Mouse (Mus musculus) layer of hippocampus, adult 11-12 months (tissue): ENCODE measurements around the gene Mypop.

Source experiments
- DNase-seq: peaks from one replicate; pipeline ENCODE4 v3.0.0; 2022; ENCODE audit warnings: low spot score

The Mypop gene

DNA sequence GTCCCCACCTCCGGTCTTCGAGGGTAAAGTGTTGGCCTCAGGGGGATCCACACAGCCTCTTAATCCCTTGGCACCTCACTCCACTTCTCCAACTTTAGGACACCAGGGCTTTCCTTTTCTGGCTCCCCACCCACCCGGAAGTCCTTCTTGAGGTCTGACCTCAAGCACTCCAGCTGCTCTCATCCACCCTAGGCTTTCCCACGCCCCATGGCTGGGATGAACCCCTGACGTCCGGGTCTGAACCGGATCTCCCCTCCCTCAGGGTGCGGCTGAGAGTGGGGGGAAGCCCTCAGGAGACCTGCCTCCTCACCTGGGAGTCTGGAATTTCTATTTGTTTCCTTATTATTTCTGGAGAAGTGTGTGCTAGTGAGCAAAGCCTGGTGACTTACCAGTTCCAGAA, 30.0 kb downstream of the Mypop start:
- DNase-seq: no peak

GRCm38 (mm10) chr7:19022189-19022958, 31.3 kb downstream of the Mypop start:
- no peak for DNase-seq

DNA sequence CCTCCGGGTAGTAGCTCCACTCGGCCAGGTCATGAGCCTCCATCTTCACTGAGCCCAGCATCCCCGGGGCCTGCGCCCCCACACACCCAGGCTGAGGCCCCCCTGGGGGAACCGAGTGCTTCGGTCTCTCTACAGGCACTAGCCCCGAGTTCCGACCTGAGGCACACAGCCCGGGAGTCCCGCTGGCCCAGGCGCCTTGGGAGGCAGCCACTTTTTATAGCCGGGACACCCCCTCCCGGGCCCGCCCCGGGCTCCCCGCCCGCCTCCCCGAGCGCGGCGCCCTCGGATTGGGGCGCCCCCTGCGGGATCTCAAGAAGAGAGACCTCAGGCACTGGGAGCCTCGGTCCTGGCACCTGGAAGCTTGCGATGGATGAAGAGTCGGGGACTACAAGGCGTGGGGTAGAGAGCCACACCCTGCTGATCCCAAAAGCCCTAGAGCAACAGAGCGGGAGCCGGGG, 32.3 kb downstream of the Mypop start, which contains the start of gene Foxa3:
TSS of gene Foxa3 (minus strand) at position 182 of the 458 bp plus-strand sequence.
- DNase-seq: peak; percentile 39

DNA sequence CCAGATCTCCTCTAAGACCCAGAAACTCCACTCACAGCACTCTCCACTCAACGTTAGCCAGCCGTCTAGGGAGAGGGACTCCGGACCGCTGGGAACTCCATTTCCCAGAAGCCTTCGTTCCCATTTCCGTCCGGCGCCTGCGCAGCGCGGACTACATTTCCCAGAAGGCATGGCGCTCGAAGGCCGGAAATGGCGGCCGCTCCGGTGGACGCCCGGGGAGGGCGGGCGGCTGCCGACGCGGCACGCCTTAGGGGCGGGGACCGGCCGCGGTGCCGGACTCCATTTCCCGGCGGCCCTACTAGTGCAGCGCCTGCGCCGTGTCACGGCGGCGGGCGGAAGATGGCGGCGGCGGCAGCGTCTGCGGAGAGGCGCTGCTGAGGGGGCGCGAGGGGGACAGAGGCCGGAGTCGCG, 33.1 kb downstream of the Mypop start, which contains the start of gene Sympk:
TSS of gene Sympk (plus strand) at position 282 of the 411 bp plus-strand sequence.
- peak; percentile 94 for DNase-seq

- peak; percentile 42 for DNase-seq
Observed at GRCm38 (mm10) chr7:19024581-19025255, 33.7 kb downstream of the Mypop start.

DNA sequence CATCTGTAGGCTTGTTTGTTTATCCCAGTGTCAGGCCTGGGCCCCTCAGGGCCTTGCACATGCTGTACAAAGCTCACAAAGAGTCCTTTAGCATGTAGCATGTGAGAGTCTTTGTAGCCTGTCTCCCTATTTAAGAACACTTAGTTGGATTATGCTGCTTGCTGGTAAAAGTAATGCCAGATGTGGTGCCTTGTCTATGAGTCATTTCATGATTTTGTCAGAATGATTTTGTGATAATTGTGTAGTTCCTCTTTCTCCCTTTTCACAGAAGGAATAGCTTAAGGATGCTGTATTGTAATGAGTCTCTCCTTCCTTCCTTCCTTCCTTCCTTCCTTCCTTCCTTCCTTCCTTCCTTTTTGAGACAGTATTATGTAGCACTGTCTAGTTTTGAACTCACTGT, 37.0 kb downstream of the Mypop start:
- DNase-seq: no peak

- DNase-seq: no peak
Observed at GRCm38 (mm10) chr7:19029084-19029653, 38.1 kb downstream of the Mypop start.

DNA sequence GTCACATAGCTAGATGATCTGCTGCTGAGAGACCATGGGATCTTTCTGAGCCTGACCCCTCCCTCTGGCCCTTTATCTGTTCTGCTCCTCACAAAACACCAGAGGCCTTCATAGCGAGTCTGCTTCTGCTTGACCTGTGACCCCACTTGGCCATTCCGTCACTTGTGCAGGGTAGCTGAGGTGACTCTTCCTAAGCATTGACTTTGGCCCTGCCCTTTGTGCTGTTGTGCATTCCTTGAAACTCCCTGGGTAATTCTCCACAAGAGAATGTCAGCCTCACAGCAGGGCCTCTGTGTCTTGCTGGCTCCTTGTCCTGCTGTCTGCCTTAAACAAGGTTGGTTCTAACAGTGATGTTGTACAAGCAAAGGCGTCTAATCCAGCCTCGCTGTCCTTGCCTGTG, 40.6 kb downstream of the Mypop start:
- no peak for DNase-seq

- no peak for DNase-seq
Observed at GRCm38 (mm10) chr7:19044616-19045015, 53.6 kb downstream of the Mypop start.

- DNase-seq: no peak
Observed at GRCm38 (mm10) chr7:19046286-19047069, 55.4 kb downstream of the Mypop start.

- no peak for DNase-seq
Observed at GRCm38 (mm10) chr7:19048006-19048527, 57.0 kb downstream of the Mypop start.

GRCm38 (mm10) chr7:19049252-19049651, 58.2 kb downstream of the Mypop start:
- no peak for DNase-seq

DNA sequence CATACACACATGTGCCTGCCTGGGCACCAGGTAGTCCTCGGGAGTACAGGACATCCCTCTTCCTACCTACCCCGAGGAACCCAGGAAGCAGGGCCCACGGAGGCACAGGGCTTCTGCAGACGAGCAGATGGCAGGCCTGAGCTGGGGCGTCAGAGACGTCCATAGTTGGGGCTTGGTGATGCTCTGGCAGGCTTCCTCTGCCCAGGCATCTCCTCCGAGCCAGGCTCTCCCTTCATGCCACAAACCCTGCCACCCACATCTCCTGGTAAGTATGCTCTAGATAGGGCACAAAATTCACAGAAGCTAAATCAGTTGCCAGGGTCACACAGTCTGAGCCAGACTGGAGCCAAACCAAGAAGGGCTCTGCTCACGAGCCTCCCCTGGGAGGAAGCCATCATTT, 59.1 kb downstream of the Mypop start:
- DNase-seq: no peak

- no peak for DNase-seq
Observed at GRCm38 (mm10) chr7:19051161-19051560, 60.1 kb downstream of the Mypop start.
